Mouse (Mus musculus): ENCODE results near the gene Gpr176.

DNA sequence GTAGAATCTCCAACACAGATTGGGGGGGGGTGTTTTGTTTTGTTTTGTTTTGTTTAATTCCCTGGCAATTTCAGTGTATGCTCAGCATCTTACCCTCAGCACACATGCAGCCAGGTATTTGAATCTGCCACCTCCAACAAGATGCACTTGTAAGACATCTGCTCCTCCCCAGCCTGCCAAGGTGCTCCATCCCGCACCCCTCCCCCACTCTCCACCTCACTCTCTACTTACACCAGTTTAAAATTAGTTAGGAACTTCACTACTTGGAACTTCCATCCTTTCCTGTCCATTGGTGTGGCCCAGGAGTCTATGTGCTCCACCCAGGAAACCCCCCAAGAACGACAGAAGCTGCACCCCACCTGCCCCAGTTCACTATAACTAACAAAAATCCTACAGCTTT, 66.3 kb downstream of the Gpr176 start:
- TF ChIP-seq CTCF (conservative IDR thresholded peaks at IDR 0.05; ENCODE audit: insufficient read depth, insufficient read length, low read depth, low read length) (no peak), POLR2A (IDR thresholded peaks at IDR 0.05; ENCODE audit: low read depth, low read length) (no peak)
